Comparison of ENCODE assay signal across 14 mouse cellular contexts in the genomic region with DNA sequence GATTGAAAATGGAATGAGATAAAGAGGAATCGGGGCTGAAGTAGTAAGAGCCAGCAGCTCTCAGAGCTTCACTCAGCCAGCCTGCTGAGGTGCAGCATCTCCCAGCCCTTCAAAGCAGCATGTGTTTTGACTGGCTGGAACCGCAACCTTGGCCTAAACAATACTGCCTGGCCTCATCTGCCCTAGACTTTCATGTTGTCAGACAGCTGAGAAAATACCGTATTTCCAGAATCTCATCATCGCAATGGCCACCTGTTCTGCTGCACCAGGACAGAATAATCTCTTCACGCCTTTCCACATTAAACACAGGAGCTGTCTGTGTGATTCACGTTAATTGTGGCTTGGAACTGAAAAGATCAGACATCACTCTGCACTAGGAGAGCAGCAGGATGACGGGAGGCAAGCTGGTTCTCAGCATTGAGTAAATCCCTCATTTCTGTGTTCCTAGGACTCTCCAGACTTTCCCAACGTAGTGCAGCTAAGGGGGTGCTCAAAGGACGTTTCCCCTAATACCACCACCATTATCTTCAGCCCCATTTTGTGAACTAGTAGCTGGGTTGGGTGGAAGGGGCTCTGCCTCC.
A peak's percentile ranks its signal among the peaks of the same experiment; 100 is the strongest.
DNase-seq lines count a peak whose midpoint lies in the region; ATAC-seq and TF ChIP-seq lines count a peak whose summit lies in the region.
"Had no signal": no experiment of that assay in that cellular context is flagged by ENCODE, and none has a peak within 500 bp of the region (broad histone marks: within the 10 kb centered on the region; RNA-seq: fewer than 3 reads in every experiment).

No protein-coding gene starts in this region.

- WGBS in forebrain, embryonic 13.5 days: 28% methylated on average over 9 of the region's 9 CpGs
- 60% methylated on average over 9 of the region's 9 CpGs for WGBS in forebrain, embryonic 10.5 days
- 23% methylated on average over 9 of the region's 9 CpGs for WGBS in midbrain, embryonic 13.5 days

- ATAC-seq in forebrain, embryonic 13.5 days: peak; percentile 64
- peak; percentile 64 for ATAC-seq in midbrain, embryonic 13.5 days

- TF ChIP-seq POLR2A in brain, embryonic 14.5 days (IDR thresholded peaks at IDR 0.05; ENCODE audit: borderline replicate concordance, extremely low read depth, insufficient read depth, insufficient read length, poor library complexity, severe bottlenecking): no peak

- peaks cover 59% of the 10 kb centered on the region for H3K4me1 ChIP-seq in forebrain, embryonic 13.5 days
- peaks cover 53% of the 10 kb centered on the region for H3K4me1 ChIP-seq in forebrain, embryonic 10.5 days
- peaks cover 67% of the 10 kb centered on the region for H3K4me1 ChIP-seq in midbrain, embryonic 13.5 days (replicated peaks)

- peaks cover 60% of the 10 kb centered on the region for H3K27me3 ChIP-seq in forebrain, embryonic 13.5 days
- H3K27me3 ChIP-seq in forebrain, embryonic 10.5 days (ENCODE audit: poor library complexity, severe bottlenecking): peaks cover 30% of the 10 kb centered on the region
- H3K27me3 ChIP-seq in midbrain, embryonic 13.5 days: peaks cover 3% of the 10 kb centered on the region
- H3K27me3 ChIP-seq: limb, embryonic 15.5 days had no signal

- no peak overlapping the region; the same call in 1 of the 2 replicates for H3K27ac ChIP-seq in forebrain, embryonic 13.5 days
- no peak overlapping the region for H3K27ac ChIP-seq in forebrain, embryonic 10.5 days
- H3K27ac ChIP-seq in midbrain, embryonic 13.5 days: 0 out of 2 replicates have a peak overlapping the region, but pooled peaks have one; percentile 1
- H3K27ac ChIP-seq: limb, embryonic 15.5 days had no signal

- no peak for TF ChIP-seq CTCF in brain, embryonic 14.5 days (IDR thresholded peaks at IDR 0.05; ENCODE audit: borderline replicate concordance, extremely low read depth, insufficient read depth, insufficient read length)

- H3K9ac ChIP-seq in forebrain, embryonic 13.5 days: no peak overlapping the region
- no peak overlapping the region for H3K9ac ChIP-seq in midbrain, embryonic 13.5 days (replicated peaks)
- H3K9ac ChIP-seq: limb, embryonic 15.5 days had no signal

- no peak overlapping the region for H3K4me3 ChIP-seq in forebrain, embryonic 13.5 days
- no peak overlapping the region for H3K4me3 ChIP-seq in forebrain, embryonic 10.5 days
- no peak overlapping the region for H3K4me3 ChIP-seq in midbrain, embryonic 13.5 days (replicated peaks)
- H3K4me3 ChIP-seq: limb, embryonic 15.5 days had no signal

- DNase-seq in forebrain, embryonic 10.5 days (ENCODE audit: extremely low spot score, low spot score): no peak
- peak; percentile 23 for DNase-seq in layer of hippocampus, adult 9-11 months
- DNase-seq in layer of hippocampus, postnatal 25 days (ENCODE audit: extremely low spot score in 1 of 2, low spot score in 1 of 2): no peak
- DNase-seq in brain, embryonic 14.5 days (ENCODE audit: low read depth): peak; percentile 90
- no peak for DNase-seq in thymus, postnatal 10 days (ENCODE audit: low spot score in 2 of 2)
- DNase-seq in heart, adult 9 months (ENCODE audit: low spot score in 2 of 2): no peak
- DNase-seq: heart, adult 18-20 months; kidney, adult 8-10 months; lung, postnatal 36 days; right cerebral cortex, adult 18-20 months; thymus, postnatal 14 days had no signal

- no peaks in the 10 kb centered on the region for H3K36me3 ChIP-seq in forebrain, embryonic 13.5 days (ENCODE audit: poor library complexity, severe bottlenecking)
- no peaks in the 10 kb centered on the region for H3K36me3 ChIP-seq in forebrain, embryonic 10.5 days (replicated peaks)
- H3K36me3 ChIP-seq in midbrain, embryonic 13.5 days: no peaks in the 10 kb centered on the region

- no peak overlapping the region for H3K4me2 ChIP-seq in forebrain, embryonic 13.5 days
- H3K4me2 ChIP-seq in midbrain, embryonic 13.5 days (replicated peaks): no peak overlapping the region
- H3K4me2 ChIP-seq: limb, embryonic 15.5 days had no signal

- no peaks in the 10 kb centered on the region for H3K9me3 ChIP-seq in forebrain, embryonic 13.5 days (replicated peaks)
- no peaks in the 10 kb centered on the region for H3K9me3 ChIP-seq in forebrain, embryonic 10.5 days
- H3K9me3 ChIP-seq in midbrain, embryonic 13.5 days: no peaks in the 10 kb centered on the region
- H3K9me3 ChIP-seq: limb, embryonic 15.5 days had no signal

Comparison
In these comparisons a context has a peak if more than half of its experiments do, and no peak if none do; other contexts are left out.
1. DNase-seq: peak in layer of hippocampus, adult 9-11 months (single experiment) and brain, embryonic 14.5 days (single experiment); none in forebrain, embryonic 10.5 days (single experiment), layer of hippocampus, postnatal 25 days (0 of 2), thymus, postnatal 10 days (0 of 2) and heart, adult 9 months (0 of 2).